Comparison of ENCODE assay signal across 20 mouse cellular contexts in the genomic region with DNA sequence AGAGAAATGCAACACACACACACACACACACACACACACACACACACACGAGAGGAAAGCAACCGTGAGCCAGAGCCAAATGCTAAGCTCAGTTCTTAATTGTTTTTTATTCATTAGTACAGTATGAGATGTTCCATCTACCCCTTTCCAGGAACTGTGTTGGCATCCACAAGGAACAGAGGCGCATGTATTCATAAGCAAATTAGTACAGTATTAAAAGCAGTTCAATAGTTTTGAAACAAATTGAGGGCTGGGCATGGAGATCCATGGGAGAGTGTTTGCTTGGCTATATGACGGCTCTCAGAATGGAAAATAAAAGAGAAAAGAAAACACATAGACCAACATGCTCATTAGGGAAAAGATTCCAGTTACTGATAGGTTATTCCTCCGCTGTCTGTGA. TPM values are rescaled to one million over a fixed set of nuclear protein-coding genes. Genes with fewer than 3 reads are reported as not detected.
DNase-seq lines count a peak whose midpoint lies in the region; ATAC-seq and TF ChIP-seq lines count a peak whose summit lies in the region.
"Had no signal": no experiment of that assay in that cellular context is flagged by ENCODE, and none has a peak within 500 bp of the region (broad histone marks: within the 10 kb centered on the region; RNA-seq: fewer than 3 reads in every experiment).

No protein-coding gene starts in this region.

- peak; percentile 53; the same call in 1 of the 2 replicates for ATAC-seq in forebrain, embryonic 13.5 days
- ATAC-seq in forebrain, embryonic 15.5 days (replicated peaks) = peak; percentile 29; the same call in 1 of the 2 replicates
- no peak for ATAC-seq in forebrain, embryonic 11.5 days (replicated peaks; ENCODE audit: low FRiP score)
- ATAC-seq in liver, postnatal 0 days = no peak
- ATAC-seq: CD4-positive, CD25-positive, alpha-beta regulatory T cell, adult 4 months had no signal

- no peaks in the 10 kb centered on the region for H3K27me3 ChIP-seq in forebrain, embryonic 13.5 days
- H3K27me3 ChIP-seq in forebrain, embryonic 10.5 days (ENCODE audit: poor library complexity, severe bottlenecking) = peaks cover 27% of the 10 kb centered on the region
- H3K27me3 ChIP-seq in forebrain, embryonic 15.5 days = no peaks in the 10 kb centered on the region
- no peaks in the 10 kb centered on the region for H3K27me3 ChIP-seq in forebrain, embryonic 11.5 days (ENCODE audit: control insufficient read depth, insufficient read depth, low read length)
- no peaks in the 10 kb centered on the region for H3K27me3 ChIP-seq in liver, postnatal 0 days (ENCODE audit: insufficient read depth, low read length)
- H3K27me3 ChIP-seq: embryonic facial prominence, embryonic 12.5 days had no signal

- H3K4me3 ChIP-seq in forebrain, embryonic 13.5 days = no peak overlapping the region
- no peak overlapping the region for H3K4me3 ChIP-seq in forebrain, embryonic 10.5 days
- H3K4me3 ChIP-seq in forebrain, embryonic 15.5 days = no peak overlapping the region
- H3K4me3 ChIP-seq in forebrain, embryonic 11.5 days (ENCODE audit: low read depth, low read length) = no peak overlapping the region
- no peak overlapping the region for H3K4me3 ChIP-seq in liver, postnatal 0 days (ENCODE audit: low read depth, low read length)
- H3K4me3 ChIP-seq: embryonic facial prominence, embryonic 10.5 days; embryonic facial prominence, embryonic 12.5 days had no signal

- H3K4me1 ChIP-seq in forebrain, embryonic 13.5 days = 0 out of 2 replicates have a peak, but pooled peaks cover 3% of the 10 kb centered on the region
- no peaks in the 10 kb centered on the region for H3K4me1 ChIP-seq in forebrain, embryonic 10.5 days
- H3K4me1 ChIP-seq in forebrain, embryonic 15.5 days = no peaks in the 10 kb centered on the region
- no peaks in the 10 kb centered on the region for H3K4me1 ChIP-seq in forebrain, embryonic 11.5 days (replicated peaks; ENCODE audit: control insufficient read depth, insufficient read depth, low read length)
- H3K4me1 ChIP-seq in liver, postnatal 0 days (ENCODE audit: insufficient read depth) = no peaks in the 10 kb centered on the region
- H3K4me1 ChIP-seq: embryonic facial prominence, embryonic 10.5 days; embryonic facial prominence, embryonic 12.5 days had no signal

- no peak for TF ChIP-seq CTCF in liver, postnatal 0 days (IDR thresholded peaks at IDR 0.05; ENCODE audit: low read depth)

- no peak for DNase-seq in forebrain, embryonic 10.5 days (ENCODE audit: extremely low spot score, low spot score)
- DNase-seq in forebrain, embryonic 11.5 days (ENCODE audit: low spot score) = no peak
- DNase-seq in Muller cell, postnatal 12 days (ENCODE audit: inconsistent ontology term) = peak; percentile 34
- no peak for DNase-seq in liver, postnatal 0 days
- DNase-seq: adrenal gland, adult 2 months; adrenal gland, postnatal 10 days; adrenal gland, postnatal 25 days; B cell, adult 2 months; cerebellum, adult 11-12 months; cerebellum, adult 2 months; cerebellum, adult 9-10 months; cerebellum, postnatal 10 days; cerebellum, postnatal 25 days had no signal

- H3K9ac ChIP-seq in forebrain, embryonic 13.5 days = no peak overlapping the region
- H3K9ac ChIP-seq in forebrain, embryonic 15.5 days (replicated peaks) = no peak overlapping the region
- no peak overlapping the region for H3K9ac ChIP-seq in forebrain, embryonic 11.5 days (ENCODE audit: low read length)
- no peak overlapping the region for H3K9ac ChIP-seq in liver, postnatal 0 days (replicated peaks)
- H3K9ac ChIP-seq: embryonic facial prominence, embryonic 12.5 days had no signal

- H3K27ac ChIP-seq in forebrain, embryonic 13.5 days = no peak overlapping the region
- no peak overlapping the region for H3K27ac ChIP-seq in forebrain, embryonic 10.5 days
- no peak overlapping the region for H3K27ac ChIP-seq in forebrain, embryonic 15.5 days (replicated peaks)
- no peak overlapping the region for H3K27ac ChIP-seq in forebrain, embryonic 11.5 days (ENCODE audit: low read depth, low read length)
- H3K27ac ChIP-seq in liver, postnatal 0 days (ENCODE audit: low read depth) = no peak overlapping the region
- H3K27ac ChIP-seq: embryonic facial prominence, embryonic 10.5 days; embryonic facial prominence, embryonic 12.5 days had no signal

- TF ChIP-seq EP300 in liver, postnatal 0 days (IDR thresholded peaks at IDR 0.05; ENCODE audit: low read depth) = no peak

- H3K9me3 ChIP-seq in forebrain, embryonic 13.5 days (replicated peaks) = no peaks in the 10 kb centered on the region
- no peaks in the 10 kb centered on the region for H3K9me3 ChIP-seq in forebrain, embryonic 10.5 days
- H3K9me3 ChIP-seq in forebrain, embryonic 15.5 days = no peaks in the 10 kb centered on the region
- H3K9me3 ChIP-seq in forebrain, embryonic 11.5 days (ENCODE audit: control insufficient read depth, low read length) = no peaks in the 10 kb centered on the region
- no peaks in the 10 kb centered on the region for H3K9me3 ChIP-seq in liver, postnatal 0 days (ENCODE audit: low read length)
- H3K9me3 ChIP-seq: embryonic facial prominence, embryonic 10.5 days; embryonic facial prominence, embryonic 12.5 days; G1E had no signal

- WGBS in forebrain, embryonic 13.5 days = 52% methylated on average over 5 of the region's 5 CpGs
- WGBS in forebrain, embryonic 10.5 days = 85% methylated on average over 5 of the region's 5 CpGs
- 43% methylated on average over 5 of the region's 5 CpGs for WGBS in forebrain, embryonic 15.5 days
- 79% methylated on average over 5 of the region's 5 CpGs for WGBS in forebrain, embryonic 11.5 days
- 76% methylated on average over 5 of the region's 5 CpGs for WGBS in liver, postnatal 0 days (ENCODE audit: insufficient replicate concordance)

- no peaks in the 10 kb centered on the region for H3K36me3 ChIP-seq in forebrain, embryonic 13.5 days (ENCODE audit: poor library complexity, severe bottlenecking)
- H3K36me3 ChIP-seq in forebrain, embryonic 10.5 days (replicated peaks) = no peaks in the 10 kb centered on the region
- H3K36me3 ChIP-seq in forebrain, embryonic 15.5 days = no peaks in the 10 kb centered on the region
- no peaks in the 10 kb centered on the region for H3K36me3 ChIP-seq in forebrain, embryonic 11.5 days (ENCODE audit: control insufficient read depth, insufficient read depth, low read length)
- H3K36me3 ChIP-seq in liver, postnatal 0 days (replicated peaks; ENCODE audit: insufficient read depth, low read length) = no peaks in the 10 kb centered on the region
- H3K36me3 ChIP-seq: embryonic facial prominence, embryonic 10.5 days; embryonic facial prominence, embryonic 12.5 days; G1E had no signal

- H3K4me2 ChIP-seq in forebrain, embryonic 13.5 days = no peak overlapping the region
- H3K4me2 ChIP-seq in forebrain, embryonic 15.5 days (replicated peaks) = no peak overlapping the region
- H3K4me2 ChIP-seq in forebrain, embryonic 11.5 days (ENCODE audit: low read depth, low read length, severe bottlenecking) = no peak overlapping the region
- H3K4me2 ChIP-seq in liver, postnatal 0 days (ENCODE audit: low read depth, low read length) = no peak overlapping the region
- H3K4me2 ChIP-seq: embryonic facial prominence, embryonic 12.5 days had no signal

RNA-seq across cellular contexts. Expression of a gene that starts 44.3 kb away (rescaled TPM):
- polyA plus RNA-seq in forebrain, embryonic 13.5 days (2015; fragmentation: Nextera tagmentation; extraction: Ambion mirVana) = 26.1 and 26.7 TPM in 2 replicates
- 23.3 and 27.1 TPM in 2 replicates for polyA plus RNA-seq in forebrain, embryonic 10.5 days (2016; fragmentation: Nextera tagmentation; extraction: Ambion mirVana)
- 30.4 and 35.4 TPM in 2 replicates for polyA plus RNA-seq in forebrain, embryonic 15.5 days (2015; fragmentation: Nextera tagmentation; extraction: Ambion mirVana)
- 21.8 and 30.7 TPM in 2 replicates for polyA plus RNA-seq in forebrain, embryonic 11.5 days (2014; fragmentation: Nextera tagmentation; extraction: Ambion mirVana)
- 3.7 and 4.5 TPM in 2 replicates for polyA plus RNA-seq in liver, postnatal 0 days (2015; fragmentation: Nextera tagmentation; extraction: Ambion mirVana)

RNA-seq across cellular contexts. Expression of a gene that starts 55.9 kb away (rescaled TPM):
- 0.60 TPM in 1 of 2 replicates, not detected in the other for polyA plus RNA-seq in forebrain, embryonic 13.5 days (2015; fragmentation: Nextera tagmentation; extraction: Ambion mirVana)
- not detected in 2 replicates for polyA plus RNA-seq in forebrain, embryonic 10.5 days (2016; fragmentation: Nextera tagmentation; extraction: Ambion mirVana)
- polyA plus RNA-seq in forebrain, embryonic 15.5 days (2015; fragmentation: Nextera tagmentation; extraction: Ambion mirVana) = 0.19 TPM in 1 of 2 replicates, not detected in the other
- not detected in 2 replicates for polyA plus RNA-seq in forebrain, embryonic 11.5 days (2014; fragmentation: Nextera tagmentation; extraction: Ambion mirVana)
- polyA plus RNA-seq in liver, postnatal 0 days (2015; fragmentation: Nextera tagmentation; extraction: Ambion mirVana) = 0.36 and 6.8 TPM in 2 replicates
- polyA plus RNA-seq: CD4-positive, CD25-positive, alpha-beta regulatory T cell, adult 4 months; cortical plate, adult 2 months; G1E had no signal

Comparison
In these comparisons a context has a peak if more than half of its experiments do, and no peak if none do; other contexts are left out.
1. ATAC-seq: peak in forebrain, embryonic 13.5 days (single experiment) and forebrain, embryonic 15.5 days (single experiment); none in forebrain, embryonic 11.5 days (single experiment) and liver, postnatal 0 days (single experiment).